Mouse (Mus musculus) WW6 (cell line): Measurements from ENCODE around the gene Slc38a1.

ENCODE experiments used
- DNase-seq: peaks from one replicate; pipeline ENCODE4 v3.0.0-alpha.2; 2013; ENCODE audit warnings: low read depth, low spot score

Slc38a1 gene

GRCm38 (mm10) chr15:96560576-96561298, 82.0 kb downstream of the Slc38a1 start:
- no peak for DNase-seq

GRCm38 (mm10) chr15:96551569-96552380, 90.9 kb downstream of the Slc38a1 start:
- DNase-seq = peak; percentile 48

GRCm38 (mm10) chr15:96551107-96551506, 91.6 kb downstream of the Slc38a1 start:
- no peak for DNase-seq

GRCm38 (mm10) chr15:96548363-96548762, 94.3 kb downstream of the Slc38a1 start:
- DNase-seq = no peak

GRCm38 (mm10) chr15:96547256-96548195, 95.2 kb downstream of the Slc38a1 start:
- DNase-seq = no peak

GRCm38 (mm10) chr15:96543181-96543828, 99.4 kb downstream of the Slc38a1 start:
- no peak for DNase-seq

GRCm38 (mm10) chr15:96542135-96542534, 100.6 kb downstream of the Slc38a1 start:
- no peak for DNase-seq

GRCm38 (mm10) chr15:96537272-96537671, 105.4 kb downstream of the Slc38a1 start:
- DNase-seq = no peak

GRCm38 (mm10) chr15:96536412-96536811, 106.3 kb downstream of the Slc38a1 start:
- DNase-seq = no peak

GRCm38 (mm10) chr15:96527686-96528085, 115.0 kb downstream of the Slc38a1 start:
- no peak for DNase-seq

- no peak for DNase-seq
These were observed 118.4 kb downstream of the Slc38a1 start for GRCm38 (mm10) chr15:96524239-96524738.
